Mouse (Mus musculus) gastrocnemius, postnatal 14 days (tissue): Measurements from ENCODE around the gene Focad. TPM values are rescaled to one million over a fixed set of nuclear protein-coding genes. Genes with fewer than 3 reads are reported as not detected.
A peak's percentile ranks its signal among the peaks of the same experiment; 100 is the strongest.

Experiments used
- DNase-seq: peaks from one replicate; pipeline ENCODE4 v3.0.0; 2021; ENCODE audit warnings: mixed read lengths
- intact Hi-C: fragments of 180-260 bp; cut with DNase I; formaldehyde crosslinking; loops from one replicate; pipeline ENCODE4 v1.15.1; 2025; ENCODE audit warnings: low total_unique reads
- total RNA-seq, 2 experiments: library from RNA; stranded (reverse); gene quantifications; 2 replicates each; pipeline ENCODE4 v1.2.3; 2021

Gene Focad
- total RNA-seq, 2 experiments from 2014 or later, result 12.0 to 14.6 TPM

DNA sequence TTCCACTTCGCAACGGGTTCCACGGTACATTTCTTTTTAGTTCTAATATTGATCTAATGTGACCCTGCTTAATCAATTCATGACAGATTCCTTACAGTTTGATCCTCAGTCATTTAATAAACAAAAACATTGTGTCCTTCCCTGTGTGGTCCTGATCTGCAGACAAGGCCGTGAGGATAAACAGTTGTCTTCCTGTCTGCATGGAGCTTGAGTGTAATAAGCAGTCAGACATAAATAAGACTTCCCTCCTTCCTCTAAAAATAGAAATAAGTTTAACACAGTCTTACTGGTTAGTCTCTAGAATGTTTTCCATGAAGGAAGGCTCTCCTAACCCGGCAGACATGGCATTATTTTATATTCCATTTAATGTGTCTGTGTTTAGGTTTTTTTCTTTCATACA, 102.8 kb downstream of the Focad start:
- intact Hi-C loops, result no loop called here

DNA sequence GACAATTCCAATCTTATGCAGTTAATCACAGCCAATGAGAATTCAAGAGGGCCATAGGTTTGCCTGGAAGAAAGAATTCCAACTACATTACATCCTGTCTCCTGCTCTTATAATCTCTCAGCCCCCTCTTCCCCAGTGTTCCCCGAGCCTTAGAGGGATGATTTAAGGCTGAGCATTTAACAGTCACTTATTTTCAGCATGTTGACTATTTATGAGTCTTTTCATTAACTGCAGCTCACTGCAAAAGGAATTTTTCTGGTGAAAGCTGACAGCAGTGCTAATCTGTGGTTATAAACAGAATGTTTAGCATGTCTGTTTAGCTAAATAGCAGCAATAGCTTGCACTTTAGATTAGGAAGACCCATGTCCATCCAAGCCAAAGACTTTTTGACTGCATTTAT, 104.8 kb downstream of the Focad start:
- DNase-seq, result no peak
- intact Hi-C loops, result no loop called here

More for the DNA sequence above, 102.8 kb downstream of the Focad start:
- DNase-seq, result no peak

DNA sequence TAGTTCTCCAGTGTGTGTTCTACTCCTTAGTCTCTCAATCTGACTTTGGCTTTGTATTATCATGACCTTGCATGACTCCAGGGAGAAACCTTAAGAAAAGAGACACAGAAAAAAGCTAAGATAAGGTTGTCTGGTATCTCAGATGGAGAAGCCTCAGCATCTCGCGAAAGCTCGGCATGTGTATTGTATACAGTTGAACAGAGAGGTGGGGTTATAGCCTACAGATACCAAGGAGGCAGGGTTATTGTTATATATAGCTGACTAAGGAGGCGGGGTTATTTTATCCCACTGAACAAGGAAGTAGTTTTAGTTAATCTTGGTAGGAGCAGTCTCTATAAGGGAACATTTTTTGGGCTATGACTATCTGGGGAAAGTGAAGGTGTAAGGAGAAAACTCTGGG, 106.6 kb downstream of the Focad start:
- no peak for DNase-seq
- intact Hi-C loops, result no loop called here

DNA sequence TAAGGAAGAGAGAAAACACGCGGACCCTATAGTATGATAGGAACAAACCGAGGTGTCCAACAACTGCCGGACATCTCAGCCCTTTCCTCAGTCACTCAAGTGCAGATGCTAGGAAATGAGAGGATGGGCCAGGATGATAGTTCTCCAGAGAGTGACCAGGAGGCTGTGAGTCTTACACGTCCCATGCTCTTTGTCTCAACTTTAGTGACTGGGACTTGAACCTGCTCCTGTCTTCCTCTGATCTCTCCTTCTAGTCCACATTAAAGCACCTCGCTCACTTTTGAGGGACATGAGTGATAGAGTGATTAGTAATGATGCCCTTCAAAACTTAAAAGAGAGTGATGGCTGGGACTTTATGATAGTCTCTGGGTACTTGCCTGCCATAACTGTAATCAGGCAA, 114.2 kb downstream of the Focad start:
- intact Hi-C loops, result no loop called here
- DNase-seq, result no peak

DNA sequence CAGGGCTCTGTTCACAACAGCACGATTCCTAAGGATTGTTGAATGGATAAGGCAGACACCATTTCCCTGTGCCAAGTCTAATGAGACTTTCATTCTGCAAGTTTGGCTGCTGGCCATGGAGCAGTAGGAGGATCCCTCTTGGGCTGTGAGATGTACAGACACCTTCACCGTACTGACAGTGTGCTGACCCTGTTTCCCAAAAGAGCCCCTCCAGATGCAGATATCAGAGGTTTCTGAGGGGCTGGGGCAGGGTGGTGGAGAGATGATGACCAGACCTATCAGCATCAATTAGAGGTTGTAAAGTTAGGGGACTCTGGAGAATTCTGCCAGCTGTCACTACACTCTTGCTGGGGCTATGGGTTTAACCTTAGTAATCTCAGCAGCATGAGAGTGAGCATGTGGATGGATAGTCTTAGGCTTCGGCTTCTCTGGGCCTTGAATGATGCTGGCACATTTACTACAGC, 115.0 kb downstream of the Focad start:
- intact Hi-C loops, result no loop called here
- peak; percentile 9 for DNase-seq

DNA sequence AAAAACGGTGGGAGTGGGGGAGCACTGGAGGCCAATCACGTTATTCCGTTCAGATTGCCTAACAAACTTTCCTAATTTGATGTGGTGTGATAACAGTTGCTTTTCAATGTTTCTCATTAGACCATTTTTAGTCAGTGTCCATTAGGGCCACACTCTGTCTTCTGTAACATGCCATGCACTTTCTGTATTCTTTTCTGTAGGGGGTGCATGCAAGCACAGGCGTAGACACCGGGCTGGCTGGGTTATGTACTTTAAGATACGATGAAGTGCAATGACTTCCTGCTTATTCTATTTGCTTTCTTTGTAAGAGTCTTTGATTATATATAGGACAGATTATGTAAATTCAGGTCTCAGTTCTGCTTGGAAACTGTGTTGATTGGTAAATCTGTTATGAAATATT, 116.2 kb downstream of the Focad start:
- intact Hi-C loops, result no loop called here
- DNase-seq, result no peak

DNA sequence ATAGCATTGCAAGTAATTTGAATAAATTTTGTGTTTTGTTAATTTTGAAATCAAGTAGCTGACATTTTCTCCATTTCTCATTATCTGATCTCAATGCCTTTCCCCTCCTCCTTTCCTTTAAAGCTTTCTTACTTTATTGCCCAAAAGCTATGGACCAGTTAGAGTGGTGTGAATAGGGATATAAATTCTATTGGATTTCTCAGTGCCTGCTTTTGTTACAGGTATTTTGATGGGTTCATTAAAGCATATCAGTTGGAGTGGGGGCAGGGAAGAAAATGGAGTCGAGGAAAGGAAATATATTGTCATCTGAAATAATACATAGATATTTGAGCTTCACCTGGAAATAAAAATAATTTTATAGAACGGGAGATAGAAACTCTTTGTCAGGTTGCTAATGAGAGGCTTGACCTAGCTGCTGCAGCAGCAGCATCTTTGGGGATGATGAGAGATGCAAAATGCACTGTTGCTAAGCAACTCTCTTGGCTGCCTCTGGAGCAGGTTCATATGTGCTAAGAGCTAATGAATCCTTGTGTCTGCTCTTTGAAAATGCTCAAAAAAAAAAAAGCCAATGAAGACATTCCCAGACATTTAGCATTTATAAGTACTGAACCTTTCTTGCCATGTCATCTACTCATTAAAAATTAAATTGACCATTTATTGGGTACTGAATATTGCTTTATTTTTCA, 116.9 kb downstream of the Focad start:
- intact Hi-C loops, result no loop called here
- DNase-seq, result no peak

DNA sequence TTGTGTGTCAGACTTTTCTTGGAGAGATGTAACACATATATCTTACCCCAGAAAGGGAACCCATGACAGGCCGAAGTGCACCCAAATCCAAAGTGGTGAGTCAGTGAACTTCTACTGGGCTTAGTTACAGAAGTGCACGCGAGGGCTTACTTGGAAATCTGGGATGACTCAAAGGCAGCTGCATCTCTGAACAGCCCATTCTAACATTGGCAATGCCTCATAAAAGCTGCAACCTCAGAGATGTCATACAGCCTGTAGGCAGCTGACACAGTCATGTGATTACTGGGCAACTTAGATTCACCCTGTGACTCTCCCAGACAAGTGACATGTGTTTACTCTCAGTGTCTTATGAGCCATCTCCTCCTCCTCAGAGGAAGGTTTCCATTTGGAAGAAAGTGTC, 119.5 kb downstream of the Focad start:
- DNase-seq, result no peak
- intact Hi-C loops, result no loop called here

DNA sequence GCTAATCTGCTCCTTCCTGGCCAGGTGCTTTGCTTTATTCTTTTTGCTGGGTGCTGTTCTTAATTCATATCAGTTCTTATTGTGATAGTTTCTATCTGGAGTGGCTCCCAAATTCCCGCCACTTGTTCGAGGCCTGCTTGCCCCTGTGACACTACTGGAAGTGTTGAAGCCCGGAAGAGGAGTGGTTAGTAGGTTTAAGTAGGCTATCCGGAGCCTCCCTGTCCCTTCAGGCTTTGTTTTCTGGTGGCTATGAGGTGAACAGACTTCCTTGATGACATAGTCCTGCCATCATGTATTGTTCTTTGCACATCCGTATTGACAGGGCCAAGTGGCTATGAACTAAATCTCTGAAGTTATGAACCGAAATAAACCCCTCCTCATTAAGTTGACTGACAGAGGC, 123.9 kb downstream of the Focad start:
- no peak for DNase-seq
- intact Hi-C loops, result no loop called here

DNA sequence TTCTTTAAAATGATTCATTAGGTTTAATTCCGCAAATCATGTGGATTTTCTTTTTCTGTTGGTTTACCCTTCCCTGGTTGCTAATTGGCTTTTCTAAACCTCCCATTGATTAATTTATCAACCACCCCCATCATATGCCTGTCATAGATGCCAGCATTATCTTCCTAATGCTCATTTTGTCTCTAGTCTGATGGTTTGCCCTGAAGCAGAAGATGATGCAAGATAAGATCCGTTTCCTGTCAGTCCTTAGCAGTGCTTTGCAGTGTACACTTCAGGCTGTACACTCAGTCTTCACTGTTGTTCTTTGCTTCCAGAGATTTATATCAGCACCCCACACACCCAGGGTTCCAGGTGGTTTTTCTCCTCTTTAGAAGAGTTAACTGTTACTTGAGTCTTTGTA, 124.4 kb downstream of the Focad start:
- intact Hi-C loops, result no loop called here
- DNase-seq, result no peak

DNA sequence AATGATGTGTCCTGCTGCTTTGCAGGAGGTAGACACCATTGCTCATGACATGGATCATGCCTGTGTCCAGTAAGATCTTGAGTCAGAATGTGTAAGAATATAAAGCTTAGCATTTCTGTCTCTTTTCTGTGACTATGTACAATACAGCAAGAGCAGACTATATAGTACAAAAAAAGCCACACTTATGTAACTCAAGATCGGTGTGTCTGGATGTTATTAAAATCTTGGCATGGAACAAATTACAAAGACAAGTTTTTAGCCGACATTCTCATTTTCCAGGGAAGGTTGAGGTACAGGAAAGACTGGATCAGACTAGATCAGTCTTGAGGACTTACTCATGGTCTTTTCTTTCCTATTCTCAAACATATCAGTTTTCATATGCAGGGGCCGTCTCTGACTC, 136.9 kb downstream of the Focad start:
- intact Hi-C loops, result no loop called here
- DNase-seq, result no peak

DNA sequence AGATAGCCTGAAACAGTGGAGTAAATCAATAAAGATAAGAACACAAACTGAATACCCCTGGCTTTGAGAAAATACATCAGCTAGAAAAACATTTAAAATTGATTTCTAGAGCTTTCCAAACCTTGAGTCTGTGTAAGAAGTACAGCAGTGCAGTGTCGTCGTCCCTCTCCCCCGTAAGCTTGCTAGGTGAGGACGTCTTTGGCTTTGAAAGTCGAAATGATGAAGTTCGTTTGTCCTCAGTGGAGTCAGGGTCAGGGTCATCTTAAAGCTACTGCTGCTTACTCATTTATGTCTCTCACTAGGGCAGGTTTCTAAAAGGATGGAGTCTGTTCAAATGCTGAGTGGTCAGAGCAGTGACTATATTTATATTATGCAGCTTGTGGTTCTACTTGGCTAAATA, 141.5 kb downstream of the Focad start:
- no peak for DNase-seq
- intact Hi-C loops, result no loop called here

DNA sequence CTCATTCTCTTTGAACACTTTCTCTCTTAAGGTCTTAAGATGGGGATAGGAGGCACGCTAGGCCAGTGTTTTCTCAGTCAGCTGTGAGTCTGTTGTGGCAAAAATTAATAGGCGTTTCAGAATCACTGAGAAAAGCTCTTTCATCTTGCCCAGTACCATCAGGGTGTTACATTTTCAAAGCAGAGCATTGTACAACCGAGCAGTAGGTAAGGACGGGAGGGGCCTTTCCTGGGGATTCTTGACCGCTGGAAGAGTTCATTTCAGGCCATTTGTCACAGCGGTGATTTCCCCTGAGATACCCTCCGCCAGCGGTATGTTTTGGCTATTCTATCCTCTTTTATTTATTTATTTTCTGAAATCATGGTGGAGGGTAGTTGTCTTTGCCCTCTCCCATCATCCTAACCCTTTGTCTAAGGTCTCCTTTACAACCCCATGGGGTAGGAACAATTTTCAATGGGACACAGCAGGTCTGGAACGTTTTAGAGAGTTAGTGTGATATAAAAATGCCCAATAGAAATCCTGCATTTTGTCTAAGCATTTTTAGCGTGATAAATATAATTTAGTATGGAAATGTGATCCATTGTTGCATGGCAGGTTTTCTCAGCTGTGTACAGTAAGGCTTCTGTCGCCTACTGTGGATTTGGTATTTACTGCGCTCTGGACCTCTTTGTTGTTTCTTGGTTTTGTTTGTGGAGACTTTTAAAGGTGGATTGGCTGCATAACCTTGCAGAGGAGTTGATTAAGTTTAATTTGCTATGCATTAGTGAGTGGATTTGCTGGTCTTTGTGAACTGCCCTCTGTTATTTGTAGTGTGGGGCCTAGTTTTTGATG, 142.7 kb downstream of the Focad start:
- intact Hi-C loops, result no loop called here

DNA sequence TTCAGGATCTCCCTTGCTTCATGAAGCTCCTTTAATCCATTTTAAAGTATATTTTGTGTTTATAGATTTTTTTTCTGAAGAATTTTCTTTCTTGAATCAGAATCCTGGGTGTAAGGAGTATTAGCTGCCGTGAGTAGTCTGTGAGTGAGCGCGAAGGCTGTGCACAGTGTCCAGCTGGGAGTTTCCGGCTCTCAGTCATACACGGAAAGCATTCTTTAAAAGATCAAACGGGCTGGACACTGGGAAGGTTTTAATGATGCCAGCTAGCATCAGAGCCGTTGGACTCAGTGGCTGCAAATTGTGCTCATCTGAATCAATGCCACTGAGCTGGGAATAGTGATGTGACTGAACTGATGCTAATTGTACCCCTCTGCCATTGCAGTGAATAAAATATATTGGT, 143.9 kb downstream of the Focad start:
- no peak for DNase-seq
- intact Hi-C loops, result no loop called here

More for the DNA sequence above, 142.7 kb downstream of the Focad start:
- no peak for DNase-seq

DNA sequence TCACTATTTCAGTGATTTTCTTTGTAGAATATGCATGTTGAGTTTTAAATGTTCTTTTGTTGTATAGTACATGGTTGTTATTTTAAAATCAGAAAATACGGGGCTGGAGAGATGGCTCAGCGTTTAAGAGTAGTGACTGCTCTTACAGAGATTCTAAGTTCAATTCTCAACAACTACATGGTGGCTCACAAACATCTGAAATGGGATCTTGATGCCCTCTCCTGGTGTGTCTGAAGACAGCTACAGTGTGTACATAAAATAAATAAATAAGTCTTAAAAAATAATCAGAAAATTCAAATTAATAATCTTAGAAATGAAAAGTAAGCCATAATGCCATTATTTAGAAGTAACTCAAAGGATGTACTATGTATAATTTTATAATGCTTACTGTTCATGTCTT, 149.4 kb downstream of the Focad start:
- intact Hi-C loops, result no loop called here
- no peak for DNase-seq

DNA sequence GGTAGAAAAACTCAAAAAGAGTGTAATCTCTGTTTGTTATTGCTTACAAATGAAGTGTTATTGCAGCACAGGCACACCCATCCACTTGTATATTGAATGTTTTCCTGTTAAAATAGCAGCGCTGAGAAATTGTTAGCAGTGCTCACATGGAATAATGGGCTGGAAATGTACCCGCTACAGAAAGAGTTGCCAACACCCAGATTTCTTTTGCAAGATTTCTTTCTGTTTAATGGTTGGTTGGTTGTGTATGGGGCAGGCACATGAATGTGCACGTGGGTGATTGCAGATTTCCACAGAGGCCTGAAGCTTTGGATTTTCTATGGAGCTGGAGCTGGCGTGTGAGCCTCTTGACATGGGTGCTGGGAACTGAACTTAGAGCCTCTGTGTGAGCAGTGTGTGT, 151.1 kb downstream of the Focad start:
- intact Hi-C loops, result no loop called here
- no peak for DNase-seq

DNA sequence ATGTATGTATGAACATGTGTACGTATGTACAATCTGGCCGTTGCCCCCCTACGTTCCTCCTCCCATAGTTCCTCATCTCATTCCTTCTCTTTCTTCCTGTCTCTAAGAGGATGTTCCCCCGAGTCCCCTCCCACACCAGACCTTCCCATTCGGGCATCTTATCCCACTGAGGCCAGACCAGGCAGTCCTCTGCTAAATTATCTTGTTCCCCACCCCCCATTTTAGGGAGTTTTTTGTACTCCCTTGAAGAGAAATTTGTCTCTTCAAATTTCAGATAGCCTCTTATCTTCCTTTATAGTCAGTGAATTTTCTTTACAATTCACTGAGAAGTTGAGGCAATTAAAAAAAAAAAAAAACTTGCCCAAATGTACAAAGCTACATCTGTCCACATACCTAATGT, 166.9 kb downstream of the Focad start:
- DNase-seq, result no peak
- intact Hi-C loops, result no loop called here

DNA sequence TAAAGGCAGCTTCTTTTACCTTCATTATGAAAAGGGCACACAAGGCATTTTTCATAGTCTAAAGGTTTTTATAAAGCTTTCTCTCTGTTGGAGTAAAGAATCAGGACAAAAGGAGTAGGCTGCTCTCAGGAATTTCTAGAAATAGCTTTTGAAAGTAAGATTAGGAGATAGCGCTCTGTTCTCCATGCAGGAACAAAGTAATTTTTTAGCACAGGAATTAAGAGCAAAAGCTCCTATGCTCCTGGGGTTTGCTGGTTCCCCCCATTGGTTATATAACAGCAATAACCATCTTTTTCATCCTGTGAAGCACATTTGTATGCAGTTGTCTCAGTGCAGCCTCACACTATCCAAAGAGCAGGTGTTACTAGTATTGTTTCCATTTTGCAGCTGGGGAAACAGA, 170.1 kb downstream of the Focad start:
- intact Hi-C loops, result no loop called here
- no peak for DNase-seq

DNA sequence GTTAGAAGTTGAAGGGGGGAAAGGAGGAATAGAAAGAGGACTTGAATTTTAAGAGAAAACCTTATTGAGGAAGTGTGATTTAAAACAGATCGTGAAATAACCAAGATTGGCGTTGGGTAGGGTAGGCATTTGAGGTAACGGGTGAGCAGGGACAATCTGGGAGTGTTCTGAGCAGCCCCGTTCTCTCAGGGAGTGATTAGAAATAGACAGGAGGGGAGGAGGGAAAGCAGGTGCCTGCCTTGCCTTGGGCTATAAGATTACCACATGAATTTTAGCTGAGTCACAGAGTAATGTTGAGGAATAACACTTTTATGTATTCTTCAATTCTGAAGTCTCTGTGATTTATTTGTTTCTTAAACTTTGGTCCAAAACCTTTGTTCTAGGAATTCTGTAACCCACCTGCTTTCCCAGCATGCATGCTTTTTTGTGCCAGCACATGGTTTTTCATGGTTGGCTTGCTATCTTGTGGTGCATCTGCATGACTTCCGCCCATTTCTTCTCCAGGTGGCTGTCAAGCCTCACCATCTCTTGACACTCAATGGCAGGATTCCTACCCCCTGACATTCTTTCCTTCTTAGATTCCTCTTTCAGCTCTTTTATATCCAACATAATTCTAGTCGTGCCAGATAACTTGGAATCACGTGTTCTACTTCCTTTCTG, 176.1 kb downstream of the Focad start:
- DNase-seq, result no peak
- intact Hi-C loops, result no loop called here

DNA sequence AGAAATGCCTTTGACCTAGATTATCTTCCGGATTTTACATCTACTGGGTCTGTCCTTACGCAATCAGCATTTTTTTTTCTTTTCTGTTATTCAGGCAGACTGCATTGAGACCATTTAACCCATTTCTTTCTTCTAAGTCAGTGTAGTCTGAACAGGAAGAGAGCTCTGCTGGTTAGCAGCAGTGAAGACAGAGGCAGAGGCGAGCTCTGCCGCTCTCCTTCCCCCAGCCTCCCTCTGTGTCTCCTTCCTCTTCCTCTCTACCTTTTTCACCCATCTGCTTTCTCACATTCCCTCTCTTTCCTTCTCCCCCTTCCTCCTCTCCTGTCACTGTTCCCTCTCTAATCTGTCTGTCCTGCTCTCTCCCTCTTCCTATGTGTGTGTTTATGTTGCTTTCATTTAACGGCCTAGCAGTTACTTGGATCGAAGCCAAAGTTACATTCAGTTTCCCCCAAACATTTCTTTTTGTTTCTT, 181.2 kb downstream of the Focad start:
- intact Hi-C loops, result no loop called here
- DNase-seq, result no peak
